Mouse (Mus musculus) embryonic facial prominence, embryonic 14.5 days (tissue): Measurements from ENCODE around the gene Pomt2. TPM values are rescaled to one million over a fixed set of nuclear protein-coding genes. Genes with fewer than 3 reads are reported as not detected.

ENCODE experiments used
- polyA plus RNA-seq: library from polyadenylated mRNA; unstranded; fragments of >200 nt; fragmentation: Nextera tagmentation; extraction: Ambion mirVana; gene quantifications from 2 replicates; pipeline ENCODE4 v1.2.1, GENCODE M21; 2014

Gene Pomt2
- polyA plus RNA-seq, 1 experiment from 2014 or later: 21.3 TPM

Other genes with a start within 250 kb of the Pomt2 start
- gene Cipc, start 200.9 kb downstream of the Pomt2 start, polyA plus RNA-seq: 21.4 and 23.3 TPM in 2 replicates
- gene Zdhhc22, start 157.5 kb downstream of the Pomt2 start, polyA plus RNA-seq: 2.3 and 3.2 TPM in 2 replicates
- gene Tmem63c, start 126.6 kb downstream of the Pomt2 start, polyA plus RNA-seq: 0.74 and 1.4 TPM in 2 replicates
- 0.24 and 0.33 TPM in 2 replicates for gene Ngb, start 45.4 kb downstream of the Pomt2 start, polyA plus RNA-seq
- gene Gstz1, start 803 bp downstream of the Pomt2 start, polyA plus RNA-seq: 34.3 and 34.7 TPM in 2 replicates
- 1.2 TPM in 2 replicates for gene Samd15, start 51.8 kb upstream of the Pomt2 start, polyA plus RNA-seq
- gene Tmed8, start 52.5 kb upstream of the Pomt2 start, polyA plus RNA-seq: 3.8 and 4.2 TPM in 2 replicates
- gene Noxred1, start 90.8 kb upstream of the Pomt2 start, polyA plus RNA-seq: 0.37 and 0.72 TPM in 2 replicates
- 35.1 and 45.5 TPM in 2 replicates for gene Vipas39, start 118.3 kb upstream of the Pomt2 start, polyA plus RNA-seq
- 182 and 187 TPM in 2 replicates for gene Ahsa1, start 118.5 kb upstream of the Pomt2 start, polyA plus RNA-seq
- gene Ism2, start 151.7 kb upstream of the Pomt2 start, polyA plus RNA-seq: 0.75 and 0.92 TPM in 2 replicates
- gene Sptlc2, start 240.4 kb upstream of the Pomt2 start, polyA plus RNA-seq: 73.3 and 77.1 TPM in 2 replicates